Mouse (Mus musculus) stomach, postnatal 0 days (tissue): ENCODE measurements around the gene Hnrnpd.

ENCODE experiments used
- CTCF ChIP-seq: IDR thresholded peaks from 2 replicates; pipeline ENCODE4 v1.5.1; 2016; ENCODE audit warnings: antibody characterized with exemption, low read depth, mild to moderate bottlenecking, moderate library complexity
- EP300 ChIP-seq: optimal IDR thresholded peaks from 2 replicates; pipeline ENCODE3; 2016; ENCODE audit warnings: antibody characterized with exemption

DNA sequence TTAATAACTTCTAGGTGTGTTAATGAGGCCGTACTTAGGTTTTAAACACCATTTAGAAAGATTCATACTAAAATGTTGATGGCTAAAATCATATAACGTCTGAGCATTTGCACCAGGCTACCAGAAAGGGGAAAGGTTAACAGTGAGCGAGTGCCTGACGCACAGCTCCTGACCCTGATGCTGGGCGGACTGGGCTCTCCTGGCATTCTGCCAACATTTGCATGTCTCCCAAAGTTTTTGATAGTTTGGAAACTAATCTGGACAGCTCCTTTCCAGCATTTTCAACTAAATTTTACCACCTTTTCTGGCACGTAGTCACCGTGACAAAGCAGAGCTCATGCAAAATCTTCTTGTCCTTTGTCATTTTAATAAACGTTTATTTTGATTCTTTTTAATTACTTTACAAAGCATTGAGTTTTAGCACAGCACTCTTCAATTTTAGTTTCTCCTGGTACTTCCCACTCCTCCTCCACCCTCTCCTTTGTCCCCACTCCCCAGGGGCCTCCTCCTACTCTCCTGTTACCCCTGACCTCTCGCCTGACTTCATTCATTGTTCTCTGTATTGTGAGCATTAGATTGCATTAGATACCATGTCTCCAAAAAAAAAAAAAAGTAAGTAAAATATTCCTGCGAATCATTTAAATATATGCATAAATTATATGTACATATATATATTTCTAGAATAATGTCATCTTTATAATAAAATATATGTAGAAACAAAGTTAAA, 36.8 kb downstream of the Hnrnpd start:
- TF ChIP-seq CTCF (no peak), EP300 (no peak)
